Mouse (Mus musculus): ENCODE data around the gene Plcxd1. TPM values are rescaled to one million over a fixed set of nuclear protein-coding genes. Genes with fewer than 3 reads are reported as not detected.

Plcxd1 gene
- polyA plus RNA-seq, 1 experiment = 0.67 TPM

GRCm38 (mm10) chr5:110102853-110103625 is 3.3 kb downstream of the Plcxd1 start:
- H3K36me3 ChIP-seq (ENCODE audit: control insufficient read depth, insufficient read depth, low read length) = peaks cover 20% of the 10 kb centered on the region
- WGBS = 93% methylated on average over 19 of the region's 19 CpGs
- H3K4me1 ChIP-seq (ENCODE audit: control insufficient read depth, insufficient read depth, insufficient read length) = peaks cover 12% of the 10 kb centered on the region
- H3K27me3 ChIP-seq (ENCODE audit: control insufficient read depth, insufficient read depth, low read length) = no peaks in the 10 kb centered on the region
- DNase-seq (ENCODE audit: low read depth in 1 of 2, low spot score in 2 of 2) = no peak
- H3K4me3 ChIP-seq (ENCODE audit: extremely low read depth, insufficient read depth, insufficient read length) = no peak overlapping the region
- no peak for TF ChIP-seq POLR2A (IDR thresholded peaks at IDR 0.05; ENCODE audit: low read depth, low read length)
- TF ChIP-seq CTCF (IDR thresholded peaks at IDR 0.05; ENCODE audit: extremely low read depth, insufficient read depth, insufficient read length, insufficient replicate concordance) = no peak
- no peak overlapping the region for H3K27ac ChIP-seq (ENCODE audit: insufficient read depth, low read length)

GRCm38 (mm10) chr5:110103901-110104615 is 4.3 kb downstream of the Plcxd1 start:
- WGBS = 96% methylated on average over 27 of the region's 27 CpGs
- no peaks in the 10 kb centered on the region for H3K27me3 ChIP-seq (ENCODE audit: control insufficient read depth, insufficient read depth, low read length)
- H3K27ac ChIP-seq (ENCODE audit: insufficient read depth, low read length) = no peak overlapping the region
- H3K4me3 ChIP-seq (ENCODE audit: extremely low read depth, insufficient read depth, insufficient read length) = no peak overlapping the region
- H3K36me3 ChIP-seq (ENCODE audit: control insufficient read depth, insufficient read depth, low read length) = peaks cover 20% of the 10 kb centered on the region
- TF ChIP-seq CTCF (IDR thresholded peaks at IDR 0.05; ENCODE audit: extremely low read depth, insufficient read depth, insufficient read length, insufficient replicate concordance) (no peak), POLR2A (IDR thresholded peaks at IDR 0.05; ENCODE audit: low read depth, low read length) (no peak)
- no peak for DNase-seq (ENCODE audit: low read depth in 1 of 2, low spot score in 2 of 2)
- peaks cover 12% of the 10 kb centered on the region for H3K4me1 ChIP-seq (ENCODE audit: control insufficient read depth, insufficient read depth, insufficient read length)

DNA sequence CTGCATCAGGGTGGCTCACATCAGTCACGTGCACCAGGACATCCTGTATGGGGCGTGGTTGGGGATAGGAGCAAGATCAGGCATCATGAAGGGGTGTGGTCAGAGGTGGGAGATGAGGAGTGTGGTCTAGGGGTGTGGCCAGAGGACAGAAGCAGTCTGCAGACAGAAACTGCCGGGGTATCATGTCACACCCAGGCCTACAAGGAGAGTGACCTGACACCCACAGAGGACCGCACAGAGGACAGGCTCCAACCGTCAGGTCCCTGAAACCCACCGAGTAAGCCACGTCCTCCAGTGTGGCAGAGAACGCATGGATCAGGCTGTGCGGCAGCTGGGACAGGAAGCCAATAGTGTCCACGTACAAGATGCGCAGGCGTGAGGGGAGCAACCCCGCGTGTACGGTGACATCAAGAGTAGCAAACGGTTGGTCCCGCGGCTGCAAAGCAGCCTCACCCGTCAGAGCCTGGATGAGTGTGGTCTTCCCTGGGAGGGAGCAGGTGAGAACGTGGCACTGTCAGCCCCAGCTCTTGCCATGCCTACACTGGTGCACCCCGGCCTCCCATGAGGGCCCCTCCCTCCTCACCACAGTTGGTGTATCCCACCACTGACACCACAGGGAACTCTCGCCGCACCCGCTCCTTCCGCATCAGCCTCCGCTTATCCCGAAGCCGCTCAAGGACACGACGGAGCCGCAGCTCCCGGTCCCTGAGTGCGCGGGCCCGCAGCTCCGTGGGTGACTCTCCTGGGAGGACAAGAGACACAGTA is 5.0 kb downstream of the Plcxd1 start:
- Histone ChIP-seq H3K4me3 (ENCODE audit: extremely low read depth, insufficient read depth, insufficient read length) (no peak overlapping the region), H3K4me1 (ENCODE audit: control insufficient read depth, insufficient read depth, insufficient read length) (peaks cover 12% of the 10 kb centered on the region), H3K27me3 (ENCODE audit: control insufficient read depth, insufficient read depth, low read length) (no peaks in the 10 kb centered on the region), H3K36me3 (ENCODE audit: control insufficient read depth, insufficient read depth, low read length) (peaks cover 20% of the 10 kb centered on the region), H3K27ac (ENCODE audit: insufficient read depth, low read length) (no peak overlapping the region)
- DNase-seq (ENCODE audit: low read depth in 1 of 2, low spot score in 2 of 2) = no peak
- WGBS = 96% methylated on average over 36 of the region's 36 CpGs
- no peak for TF ChIP-seq CTCF (IDR thresholded peaks at IDR 0.05; ENCODE audit: extremely low read depth, insufficient read depth, insufficient read length, insufficient replicate concordance)

- WGBS = 94% methylated on average over 26 of the region's 26 CpGs
- H3K36me3 ChIP-seq (ENCODE audit: control insufficient read depth, insufficient read depth, low read length) = peaks cover 20% of the 10 kb centered on the region
- H3K27ac ChIP-seq (ENCODE audit: insufficient read depth, low read length) = no peak overlapping the region
- DNase-seq (ENCODE audit: low read depth in 1 of 2, low spot score in 2 of 2) = no peak
- peaks cover 9% of the 10 kb centered on the region for H3K4me1 ChIP-seq (ENCODE audit: control insufficient read depth, insufficient read depth, insufficient read length)
- no peaks in the 10 kb centered on the region for H3K27me3 ChIP-seq (ENCODE audit: control insufficient read depth, insufficient read depth, low read length)
- no peak overlapping the region for H3K4me3 ChIP-seq (ENCODE audit: extremely low read depth, insufficient read depth, insufficient read length)
- TF ChIP-seq POLR2A (IDR thresholded peaks at IDR 0.05; ENCODE audit: low read depth, low read length) (no peak), CTCF (IDR thresholded peaks at IDR 0.05; ENCODE audit: extremely low read depth, insufficient read depth, insufficient read length, insufficient replicate concordance) (no peak)
Observed at GRCm38 (mm10) chr5:110106140-110106871, 6.5 kb downstream of the Plcxd1 start.

DNA sequence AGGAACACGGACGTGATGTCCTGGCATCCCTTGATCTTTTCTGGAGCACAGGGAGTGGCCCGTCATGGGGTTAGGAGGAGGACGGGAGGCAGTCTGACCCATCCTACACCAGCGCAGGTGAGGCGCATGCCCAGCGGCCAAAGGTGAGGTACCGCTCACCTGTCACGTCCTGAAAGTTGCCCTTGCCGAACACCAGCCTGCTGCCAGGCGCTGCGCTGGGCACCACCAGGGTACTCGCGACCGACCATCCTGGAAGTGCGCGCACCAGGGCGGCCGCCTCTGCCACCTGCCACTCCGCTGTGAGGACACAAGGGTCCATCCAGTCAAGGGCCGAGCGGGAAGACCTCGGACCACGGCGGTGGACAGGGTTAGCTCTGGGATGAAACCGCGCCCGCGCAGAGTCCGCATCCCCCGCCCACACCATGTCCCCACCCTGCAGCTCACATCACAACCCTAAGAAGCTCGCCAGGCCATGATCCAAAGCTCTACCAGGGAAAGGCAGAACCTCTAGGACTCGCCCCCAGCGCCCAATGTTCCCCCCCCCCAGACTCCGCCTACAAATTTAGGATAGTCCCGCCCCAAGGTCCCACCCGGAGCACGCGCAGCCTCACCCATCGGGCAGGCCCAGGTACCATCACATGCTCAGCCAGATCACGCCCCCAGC is 7.3 kb downstream of the Plcxd1 start:
- Histone ChIP-seq H3K27ac (ENCODE audit: insufficient read depth, low read length) (peak overlapping the region; percentile 85), H3K4me3 (ENCODE audit: extremely low read depth, insufficient read depth, insufficient read length) (peak overlapping the region; percentile 89), H3K4me1 (ENCODE audit: control insufficient read depth, insufficient read depth, insufficient read length) (peaks cover 4% of the 10 kb centered on the region), H3K27me3 (ENCODE audit: control insufficient read depth, insufficient read depth, low read length) (no peaks in the 10 kb centered on the region), H3K36me3 (ENCODE audit: control insufficient read depth, insufficient read depth, low read length) (peaks cover 20% of the 10 kb centered on the region)
- TF ChIP-seq POLR2A (IDR thresholded peaks at IDR 0.05; ENCODE audit: low read depth, low read length) = no peak
- TF ChIP-seq CTCF (IDR thresholded peaks at IDR 0.05; ENCODE audit: extremely low read depth, insufficient read depth, insufficient read length, insufficient replicate concordance) = no peak
- peak in 1 of 2 experiments; percentile 30 for DNase-seq (ENCODE audit: low read depth in 1 of 2, low spot score in 2 of 2)
- 35% methylated on average over 41 of the region's 41 CpGs for WGBS

Measured in spleen, adult 2 months (tissue).